Mouse (Mus musculus): ENCODE measurements around the gene Olfr1170.

Olfr1170 gene

DNA sequence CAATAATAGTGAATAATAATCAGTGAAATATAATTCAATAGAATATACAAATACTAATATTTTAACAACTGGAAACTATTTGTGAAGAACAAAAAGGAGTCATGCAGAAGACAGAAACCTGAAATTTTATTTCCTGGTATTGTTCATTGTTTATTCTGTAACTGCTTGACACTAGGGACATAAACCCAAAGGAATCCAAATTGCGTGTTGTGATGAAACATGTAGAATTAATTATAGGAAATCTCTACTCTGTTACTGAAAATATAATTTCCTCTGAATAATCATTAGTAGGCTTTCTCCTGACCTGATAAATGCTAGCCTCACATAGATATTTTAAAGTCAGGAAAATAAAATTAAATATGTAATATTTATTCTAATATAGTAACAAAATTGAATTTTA lies at the start of gene Olfr1170:
TSS of gene Olfr1170 (minus strand) at position 101 of the 400 bp plus-strand sequence.
- no peak for DNase-seq

DNA sequence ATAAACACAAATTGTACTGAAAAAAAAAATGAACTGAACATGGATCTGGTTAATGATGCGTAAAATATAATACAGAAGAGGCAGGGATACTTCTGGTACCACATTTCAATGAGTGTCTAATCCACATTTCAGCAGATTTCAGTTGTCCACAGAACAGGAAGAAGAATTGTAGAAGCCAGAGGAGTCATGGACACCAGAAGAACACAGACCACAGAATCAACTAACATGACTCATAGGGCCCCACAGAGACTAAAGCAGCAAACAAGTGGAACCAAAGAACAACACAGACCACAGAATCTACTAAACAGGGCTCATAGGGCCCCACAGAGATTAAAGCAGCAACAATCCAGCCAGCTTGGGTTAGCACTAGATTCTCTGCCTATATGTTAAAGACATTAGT lies 7.3 kb downstream of the Olfr1170 start:
- DNase-seq, result no peak

DNA sequence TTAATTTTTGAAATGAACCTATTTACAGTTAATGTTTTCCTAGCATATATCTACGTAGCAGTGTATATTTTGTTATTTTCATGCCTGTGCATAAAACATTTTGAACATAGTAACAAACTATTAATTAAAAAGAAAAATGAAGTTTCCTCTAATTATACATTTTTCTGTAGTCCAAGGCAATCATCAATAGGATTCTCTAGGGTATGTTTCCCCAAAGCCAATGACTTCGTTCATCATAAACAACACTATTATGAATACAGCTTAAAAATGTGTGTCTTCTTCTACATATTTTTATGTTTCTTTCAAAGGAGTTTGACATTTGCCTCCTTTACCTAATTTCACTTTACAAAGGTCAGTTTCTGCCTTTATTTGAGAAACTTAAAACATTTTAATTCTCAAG lies 46.6 kb downstream of the Olfr1170 start, which contains the start of gene Olfr1168:
TSS of gene Olfr1168 (plus strand) at position 301 of the 400 bp plus-strand sequence.
- DNase-seq, result no peak

Measured in thymus, postnatal 36 days (tissue).